Mouse (Mus musculus) lung, embryonic 14.5 days (tissue): ENCODE results near the gene Zfp330. TPM values are rescaled to one million over a fixed set of nuclear protein-coding genes. Genes with fewer than 3 reads are reported as not detected.

Experiments
- ATAC-seq: fragments of 200-750 bp; cut with Nextera tagmentation; 2 replicates; pipeline ENCODE4 v1.8.0; 2017; ENCODE audit warnings: mild to moderate bottlenecking, moderate TSS enrichment, moderate library complexity; ENCODE audit not compliant: insufficient read depth
- DNase-seq: peaks from one replicate; pipeline ENCODE4 v3.0.0-alpha.2; 2015
- H3K27ac ChIP-seq: fragments of 300-500 bp; sonication (generic); 2 replicates; pipeline ENCODE4 v1.5.1; 2014; ENCODE audit warnings: low read depth, mild to moderate bottlenecking, moderate library complexity
- H3K27me3 ChIP-seq: fragments of 300-500 bp; sonication (generic); 2 replicates; pipeline ENCODE4 v1.6.1; 2014; ENCODE audit warnings: low read length, control low read depth; ENCODE audit not compliant: insufficient read depth
- H3K36me3 ChIP-seq: fragments of 300-500 bp; sonication (generic); 2 replicates; pipeline ENCODE4 v1.6.1; 2014; ENCODE audit warnings: control low read depth; ENCODE audit not compliant: insufficient read depth
- H3K4me1 ChIP-seq: fragments of 300-500 bp; sonication (generic); 2 replicates; pipeline ENCODE4 v1.6.1; 2014; ENCODE audit warnings: antibody characterized with exemption, control low read depth; ENCODE audit not compliant: insufficient read depth
- H3K4me2 ChIP-seq: fragments of 300-500 bp; sonication (generic); 2 replicates; pipeline ENCODE4 v1.6.1; 2014; ENCODE audit warnings: mild to moderate bottlenecking
- H3K4me3 ChIP-seq: fragments of 300-500 bp; sonication (generic); 2 replicates; pipeline ENCODE4 v1.5.1; 2014; ENCODE audit warnings: low read depth, low read length
- H3K9ac ChIP-seq: fragments of 300-500 bp; sonication (generic); 2 replicates; pipeline ENCODE4 v1.6.1; 2014
- H3K9me3 ChIP-seq: fragments of 300-500 bp; sonication (generic); 2 replicates; pipeline ENCODE4 v1.6.1; 2016; ENCODE audit warnings: low read depth, low read length, control low read depth
- CTCF ChIP-seq: IDR thresholded peaks from 2 replicates; pipeline ENCODE4 v1.5.1; 2016; ENCODE audit warnings: antibody characterized with exemption, low read depth
- WGBS: fragments of 180-500 bp; shearing (Covaris S2); extraction: QIAGEN DNeasy Blood & Tissue Kit; methylation state at CpG from one replicate; pipeline ENCODE4 v1.1.7; 2014; 5-methylcytosine and 5-hydroxymethylcytosine counted together
- polyA plus RNA-seq: library from polyadenylated mRNA; unstranded; fragments of >200 nt; fragmentation: Nextera tagmentation; extraction: Ambion mirVana; gene quantifications from 2 replicates; pipeline ENCODE4 v1.2.1, GENCODE M21; 2014

Zfp330 gene
- 63.5 and 65.9 TPM in 2 replicates for polyA plus RNA-seq

DNA sequence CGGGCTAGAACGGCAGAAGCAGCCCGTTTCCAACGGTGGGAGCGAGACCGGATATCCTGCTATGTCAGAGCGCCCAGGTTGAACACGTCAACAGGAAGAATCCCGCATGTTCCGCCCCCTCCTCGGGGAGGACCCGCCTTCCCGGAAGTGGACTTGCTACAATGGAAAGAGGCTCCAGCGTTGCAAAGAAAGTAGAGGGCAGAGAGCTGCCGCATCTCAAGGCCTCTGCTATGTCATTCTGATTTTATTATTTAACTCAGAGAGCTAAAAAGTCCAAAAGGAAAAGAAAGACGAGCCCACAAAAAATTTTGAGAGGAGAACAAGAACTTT is at the start of gene Zfp330:
TSS of gene Zfp330 (minus strand) at position 68 of the 330 bp plus-strand sequence.
- Histone ChIP-seq H3K27me3 (no peaks in the 10 kb centered on the region), H3K36me3 (peaks cover 34% of the 10 kb centered on the region), H3K9me3 (no peaks in the 10 kb centered on the region), H3K9ac (peak within 1 kb of the TSS; percentile 86), H3K4me1 (peaks cover 9% of the 10 kb centered on the region), H3K4me2 (peak within 1 kb of the TSS; percentile 66), H3K4me3 (peak within 1 kb of the TSS; percentile 81), H3K27ac (peak within 1 kb of the TSS; percentile 78)
- ATAC-seq: peak; percentile 100
- no peak for TF ChIP-seq CTCF
- peak; percentile 97 for DNase-seq
- WGBS: 0% methylated on average over 16 of the region's 16 CpGs

DNA sequence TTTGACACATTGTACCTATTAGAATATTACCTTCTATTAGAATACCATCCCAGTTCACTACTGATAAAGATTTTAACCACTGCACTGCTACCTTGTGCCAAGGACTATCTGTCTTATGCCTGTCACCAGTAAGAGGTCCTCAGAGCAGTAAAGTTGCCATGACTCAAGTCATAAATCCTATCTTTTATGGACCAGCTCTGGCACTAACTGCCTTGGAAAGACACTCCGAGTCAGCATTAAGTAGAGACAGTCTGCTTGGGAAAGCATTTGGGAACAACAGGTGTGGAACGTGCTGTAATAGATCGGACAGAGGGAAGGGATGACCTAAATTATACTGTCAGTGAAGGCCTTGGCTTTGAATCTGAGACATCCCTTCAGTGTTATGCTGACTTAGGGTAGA is 4.0 kb upstream of the Zfp330 start:
- H3K27ac ChIP-seq: no peak overlapping the region
- H3K9me3 ChIP-seq: no peaks in the 10 kb centered on the region
- H3K27me3 ChIP-seq: no peaks in the 10 kb centered on the region
- H3K4me3 ChIP-seq: no peak overlapping the region
- no peak overlapping the region for H3K4me2 ChIP-seq
- DNase-seq (no peak), ATAC-seq (no peak)
- H3K4me1 ChIP-seq: peaks cover 7% of the 10 kb centered on the region
- no peak for TF ChIP-seq CTCF
- WGBS: 74% methylated on average over 3 of the region's 3 CpGs
- no peaks in the 10 kb centered on the region for H3K36me3 ChIP-seq
- H3K9ac ChIP-seq: no peak overlapping the region

GRCm38 (mm10) chr8:82777406-82777805 is 3.4 kb upstream of the Zfp330 start:
- no peak overlapping the region for H3K9ac ChIP-seq
- H3K36me3 ChIP-seq: peaks cover 4% of the 10 kb centered on the region; the same call in 1 of the 2 replicates
- H3K27ac ChIP-seq: no peak overlapping the region
- H3K4me1 ChIP-seq: peaks cover 9% of the 10 kb centered on the region
- TF ChIP-seq CTCF: no peak
- DNase-seq: no peak
- no peaks in the 10 kb centered on the region for H3K9me3 ChIP-seq
- H3K4me3 ChIP-seq: no peak overlapping the region
- 76% methylated on average over 3 of the region's 3 CpGs for WGBS
- ATAC-seq: no peak
- no peak overlapping the region for H3K4me2 ChIP-seq
- no peaks in the 10 kb centered on the region for H3K27me3 ChIP-seq

DNA sequence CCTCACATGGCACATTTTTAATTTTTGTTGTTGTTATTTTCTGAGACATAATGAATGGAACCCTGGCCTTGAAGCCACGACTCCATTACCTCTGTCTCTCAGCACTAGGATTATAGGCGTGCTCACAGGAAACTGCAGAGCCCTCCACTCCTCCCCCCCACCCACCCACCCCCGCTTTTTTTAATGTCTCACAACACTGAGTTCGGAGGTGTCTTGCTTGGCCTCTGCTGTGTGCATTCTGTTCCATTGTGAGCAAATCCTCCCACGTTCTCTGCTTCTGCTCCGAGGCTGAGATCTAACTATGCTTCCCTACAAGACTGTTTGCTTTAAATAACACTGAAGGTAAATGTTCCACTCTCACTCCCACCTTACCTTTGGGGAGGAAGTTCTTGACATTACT is 522 bp upstream of the Zfp330 start:
- Histone ChIP-seq H3K9me3 (no peaks in the 10 kb centered on the region), H3K36me3 (peaks cover 31% of the 10 kb centered on the region), H3K4me3 (peak overlapping the region; percentile 81), H3K4me1 (peaks cover 9% of the 10 kb centered on the region), H3K27ac (peak overlapping the region; percentile 78), H3K4me2 (peak overlapping the region; percentile 66), H3K27me3 (no peaks in the 10 kb centered on the region), H3K9ac (peak overlapping the region; percentile 86)
- WGBS: 36% methylated on average over 6 of the region's 6 CpGs
- peak; percentile 5 for DNase-seq
- TF ChIP-seq CTCF: no peak
- ATAC-seq: peak; percentile 67

- ATAC-seq: peak; percentile 81
Observed at GRCm38 (mm10) chr8:82773332-82774092, 448 bp downstream of the Zfp330 start.

GRCm38 (mm10) chr8:82770886-82771285 is 3.1 kb downstream of the Zfp330 start:
- Histone ChIP-seq H3K4me3 (no peak overlapping the region), H3K27ac (no peak overlapping the region), H3K4me1 (peaks cover 9% of the 10 kb centered on the region), H3K9me3 (no peaks in the 10 kb centered on the region), H3K9ac (no peak overlapping the region), H3K27me3 (no peaks in the 10 kb centered on the region), H3K36me3 (peaks cover 62% of the 10 kb centered on the region), H3K4me2 (no peak overlapping the region)
- DNase-seq: no peak
- TF ChIP-seq CTCF: no peak
- ATAC-seq: no peak
- 91% methylated on average over 3 of the region's 3 CpGs for WGBS

More at GRCm38 (mm10) chr8:82773332-82774092, 448 bp downstream of the Zfp330 start:
- no peak for DNase-seq
- H3K4me2 ChIP-seq: peak overlapping the region; percentile 66
- no peak for TF ChIP-seq CTCF
- H3K4me3 ChIP-seq: peak overlapping the region; percentile 81
- H3K4me1 ChIP-seq: peaks cover 9% of the 10 kb centered on the region
- H3K9me3 ChIP-seq: no peaks in the 10 kb centered on the region
- peak overlapping the region; percentile 86 for H3K9ac ChIP-seq
- no peaks in the 10 kb centered on the region for H3K27me3 ChIP-seq
- WGBS: 3% methylated on average over 35 of the region's 35 CpGs
- peak overlapping the region; percentile 78 for H3K27ac ChIP-seq
- H3K36me3 ChIP-seq: peaks cover 39% of the 10 kb centered on the region

GRCm38 (mm10) chr8:82759071-82759470 is 14.9 kb downstream of the Zfp330 start:
- DNase-seq: no peak
- H3K27ac ChIP-seq: no peak overlapping the region
- H3K36me3 ChIP-seq: peaks cover 17% of the 10 kb centered on the region
- no peaks in the 10 kb centered on the region for H3K9me3 ChIP-seq
- H3K27me3 ChIP-seq: no peaks in the 10 kb centered on the region
- no peaks in the 10 kb centered on the region for H3K4me1 ChIP-seq
- H3K9ac ChIP-seq: no peak overlapping the region
- ATAC-seq: no peak
- H3K4me3 ChIP-seq: no peak overlapping the region
- WGBS: 27% methylated on average over 2 of the region's 2 CpGs
- TF ChIP-seq CTCF: no peak
- H3K4me2 ChIP-seq: no peak overlapping the region
